Mouse (Mus musculus): ENCODE measurements around the gene Pdzd8. TPM values are rescaled to one million over a fixed set of nuclear protein-coding genes. Genes with fewer than 3 reads are reported as not detected.

The Pdzd8 gene
- polyA plus RNA-seq, 1 experiment from 2014 or later = 15.0 TPM

- over 99% methylated on average over 12 of the region's 14 CpGs for whole genome bisulfite sequencing
- Histone ChIP-seq H3K4me2 (no peak within 1 kb of the TSS), H3K9me3 (no peaks in the 10 kb centered on the region), H3K27me3 (no peaks in the 10 kb centered on the region), H3K36me3 (replicated peaks) (peaks cover 3% of the 10 kb centered on the region; the same call in 1 of the 2 replicates), H3K9ac (no peak within 1 kb of the TSS), H3K27ac (no peak within 1 kb of the TSS), H3K4me1 (no peaks in the 10 kb centered on the region), H3K4me3 (replicated peaks) (no peak within 1 kb of the TSS)
- ATAC-seq (ENCODE audit: low FRiP score) = no peak
Observed at GRCm38 (mm10) chr19:59321990-59322389, 23.6 kb downstream of the Pdzd8 start, which contains the start of gene Rps12-ps3. Gene Rps12-ps3, plus strand, starts transcription at chr19:59322290.

DNA sequence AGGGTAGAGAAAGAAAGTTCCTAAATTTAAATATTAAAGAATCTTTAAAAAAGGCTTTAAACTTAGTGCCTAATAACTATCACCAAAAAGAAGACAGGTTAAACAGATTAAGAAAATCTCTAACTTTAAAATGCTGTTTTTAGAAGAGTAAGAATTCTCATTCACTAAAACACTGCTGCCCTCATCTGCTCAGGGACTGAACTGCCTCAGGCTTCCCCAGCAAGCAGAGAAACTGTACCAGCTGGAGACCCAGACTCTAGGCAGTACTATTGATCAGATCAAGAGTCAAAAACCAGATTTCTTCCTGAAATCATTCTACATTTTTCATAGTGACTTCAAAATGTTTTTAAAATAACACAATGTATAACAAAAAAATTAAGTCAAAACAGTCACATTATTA is 29.0 kb downstream of the Pdzd8 start:
- no peak for ATAC-seq (ENCODE audit: low FRiP score)
- H3K4me1 ChIP-seq = no peaks in the 10 kb centered on the region

GRCm38 (mm10) chr19:59315308-59315707 is 30.3 kb downstream of the Pdzd8 start:
- no peaks in the 10 kb centered on the region for H3K9me3 ChIP-seq
- no peaks in the 10 kb centered on the region for H3K4me1 ChIP-seq
- H3K9ac ChIP-seq = no peak overlapping the region
- peaks cover 15% of the 10 kb centered on the region for H3K36me3 ChIP-seq (replicated peaks)
- H3K27ac ChIP-seq = no peak overlapping the region
- no peaks in the 10 kb centered on the region for H3K27me3 ChIP-seq
- H3K4me3 ChIP-seq (replicated peaks) = no peak overlapping the region
- no peak for ATAC-seq (ENCODE audit: low FRiP score)
- no peak overlapping the region for H3K4me2 ChIP-seq

More for the DNA sequence above, 29.0 kb downstream of the Pdzd8 start:
- Histone ChIP-seq H3K4me2 (no peak overlapping the region), H3K4me3 (replicated peaks) (no peak overlapping the region), H3K9me3 (no peaks in the 10 kb centered on the region), H3K9ac (no peak overlapping the region), H3K27me3 (no peaks in the 10 kb centered on the region), H3K27ac (no peak overlapping the region), H3K36me3 (replicated peaks) (peaks cover 12% of the 10 kb centered on the region)

DNA sequence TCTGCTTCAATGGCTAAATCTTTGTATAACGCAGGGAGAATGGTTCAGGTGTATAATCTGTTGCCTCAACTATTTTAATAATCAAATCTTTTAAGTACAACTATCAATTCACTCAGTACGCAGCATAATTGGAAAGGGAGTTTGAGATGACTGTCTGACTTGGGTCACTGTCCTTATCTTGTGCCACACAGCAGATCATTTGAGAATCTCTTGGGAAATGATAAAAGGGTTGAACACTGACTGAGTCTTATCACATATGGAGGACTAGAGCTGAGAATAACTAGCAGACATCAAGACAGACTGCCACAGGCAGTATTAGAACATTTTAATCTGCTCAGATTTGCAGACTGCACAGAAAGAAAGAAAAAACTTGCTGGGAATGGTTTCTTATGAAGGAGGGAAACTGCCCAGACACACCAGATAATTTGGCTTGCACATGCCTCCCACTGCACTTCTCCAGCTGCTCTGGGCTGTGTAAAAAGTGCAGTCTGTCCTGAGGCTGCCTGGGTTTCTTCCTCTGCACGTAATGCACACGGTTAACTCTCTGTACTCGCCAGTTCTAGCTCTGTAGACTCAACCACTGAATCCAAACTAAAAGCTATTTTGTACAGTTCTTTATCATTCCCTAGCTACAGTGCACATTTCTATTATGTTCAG is 53.3 kb downstream of the Pdzd8 start:
- 87% methylated on average over 5 of the region's 5 CpGs for WGBS
- no peak overlapping the region for H3K27ac ChIP-seq
- no peaks in the 10 kb centered on the region for H3K4me1 ChIP-seq
- H3K36me3 ChIP-seq (replicated peaks) = no peaks in the 10 kb centered on the region
- H3K4me2 ChIP-seq = no peak overlapping the region
- no peak overlapping the region for H3K9ac ChIP-seq
- no peaks in the 10 kb centered on the region for H3K27me3 ChIP-seq
- no peak for ATAC-seq (ENCODE audit: low FRiP score)
- H3K4me3 ChIP-seq (replicated peaks) = no peak overlapping the region
- no peaks in the 10 kb centered on the region for H3K9me3 ChIP-seq

GRCm38 (mm10) chr19:59289811-59290210 is 55.8 kb downstream of the Pdzd8 start:
- Histone ChIP-seq H3K4me1 (no peaks in the 10 kb centered on the region), H3K27ac (no peak overlapping the region), H3K4me2 (no peak overlapping the region), H3K27me3 (no peaks in the 10 kb centered on the region), H3K36me3 (replicated peaks) (no peaks in the 10 kb centered on the region), H3K4me3 (replicated peaks) (no peak overlapping the region), H3K9me3 (no peaks in the 10 kb centered on the region), H3K9ac (no peak overlapping the region)
- no peak for ATAC-seq (ENCODE audit: low FRiP score)
- 91% methylated on average over 6 of the region's 6 CpGs for WGBS

DNA sequence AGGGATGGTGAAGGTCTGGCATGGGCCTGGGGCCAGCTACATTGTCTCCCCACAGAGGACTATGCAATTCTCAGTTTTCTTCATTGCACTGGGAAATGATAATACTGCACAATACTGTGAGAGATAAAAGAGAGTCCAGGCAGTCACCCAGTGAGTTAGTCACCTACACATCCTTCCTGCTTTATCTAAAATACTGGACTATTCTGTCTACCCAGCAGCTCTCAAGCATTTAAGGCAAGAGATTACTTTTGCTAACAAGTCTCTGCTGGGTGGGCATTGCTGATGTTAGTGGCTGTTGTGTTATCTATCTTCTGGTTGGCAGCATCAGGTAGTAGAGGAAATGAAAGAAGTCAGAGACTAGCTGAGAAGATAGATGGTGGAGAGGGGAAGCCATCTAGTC is 56.5 kb downstream of the Pdzd8 start:
- Histone ChIP-seq H3K36me3 (replicated peaks) (no peaks in the 10 kb centered on the region), H3K9ac (no peak overlapping the region), H3K4me3 (replicated peaks) (no peak overlapping the region), H3K9me3 (no peaks in the 10 kb centered on the region), H3K4me1 (no peaks in the 10 kb centered on the region), H3K27ac (no peak overlapping the region), H3K4me2 (no peak overlapping the region), H3K27me3 (no peaks in the 10 kb centered on the region)
- ATAC-seq (ENCODE audit: low FRiP score) = no peak

DNA sequence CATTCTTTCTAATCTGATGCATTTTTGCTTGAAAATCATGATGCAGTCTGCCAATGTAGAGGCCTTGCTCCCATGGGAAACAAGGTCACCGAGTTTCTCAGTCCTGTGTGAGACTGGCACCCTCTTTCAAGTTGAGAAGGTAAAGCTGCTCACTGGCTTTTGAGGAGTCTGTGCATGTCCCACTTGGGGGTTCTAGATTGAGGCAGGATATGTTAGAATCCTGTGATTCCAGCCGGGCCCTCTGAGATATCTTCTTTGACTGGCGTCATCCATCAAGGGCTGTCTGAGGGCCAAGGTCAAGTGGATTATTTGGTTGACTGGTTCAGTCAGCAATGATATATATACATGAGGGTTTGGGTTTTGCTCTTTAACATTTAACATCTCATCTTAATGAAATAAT is 63.6 kb downstream of the Pdzd8 start:
- Histone ChIP-seq H3K4me1 (no peaks in the 10 kb centered on the region), H3K4me3 (replicated peaks) (no peak overlapping the region), H3K4me2 (no peak overlapping the region), H3K9me3 (no peaks in the 10 kb centered on the region), H3K36me3 (replicated peaks) (peaks cover 8% of the 10 kb centered on the region), H3K9ac (no peak overlapping the region), H3K27me3 (no peaks in the 10 kb centered on the region), H3K27ac (no peak overlapping the region)
- no peak for ATAC-seq (ENCODE audit: low FRiP score)
- WGBS = 93% methylated on average over 3 of the region's 3 CpGs

- no peaks in the 10 kb centered on the region for H3K27me3 ChIP-seq
- H3K4me1 ChIP-seq = no peaks in the 10 kb centered on the region
- H3K9ac ChIP-seq = no peak overlapping the region
- peaks cover 8% of the 10 kb centered on the region for H3K36me3 ChIP-seq (replicated peaks)
- no peak overlapping the region for H3K27ac ChIP-seq
- H3K4me3 ChIP-seq (replicated peaks) = no peak overlapping the region
- H3K4me2 ChIP-seq = no peak overlapping the region
- no peaks in the 10 kb centered on the region for H3K9me3 ChIP-seq
- ATAC-seq (ENCODE audit: low FRiP score) = no peak
Observed at GRCm38 (mm10) chr19:59280841-59281240, 64.7 kb downstream of the Pdzd8 start.

DNA sequence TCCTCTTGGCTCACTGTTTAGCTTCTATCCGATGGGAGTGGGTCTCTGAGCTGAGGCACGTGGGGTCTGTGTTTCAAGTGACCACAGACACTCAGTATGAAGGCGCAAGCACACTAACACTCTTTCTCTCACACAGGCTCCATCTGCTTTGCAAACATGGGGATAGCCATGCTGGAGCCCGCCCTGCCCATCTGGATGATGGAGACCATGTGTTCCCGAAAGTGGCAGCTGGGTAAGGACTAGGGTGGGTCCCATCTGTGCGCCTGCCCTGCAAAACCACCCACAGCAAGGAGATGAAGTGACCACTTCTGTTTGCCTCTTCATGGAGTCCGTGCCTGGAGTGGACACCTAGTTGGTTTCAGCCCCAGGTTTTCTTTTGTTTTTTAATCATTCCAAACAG is 69.2 kb downstream of the Pdzd8 start:
- Histone ChIP-seq H3K27me3 (no peaks in the 10 kb centered on the region), H3K27ac (no peak overlapping the region), H3K9me3 (no peaks in the 10 kb centered on the region), H3K4me3 (replicated peaks) (no peak overlapping the region), H3K4me1 (no peaks in the 10 kb centered on the region), H3K4me2 (no peak overlapping the region), H3K36me3 (replicated peaks) (peaks cover 8% of the 10 kb centered on the region), H3K9ac (no peak overlapping the region)
- ATAC-seq (ENCODE audit: low FRiP score) = no peak
- WGBS = 92% methylated on average over 7 of the region's 7 CpGs

GRCm38 (mm10) chr19:59273190-59273589 is 72.4 kb downstream of the Pdzd8 start:
- no peak overlapping the region for H3K4me2 ChIP-seq
- H3K9ac ChIP-seq = no peak overlapping the region
- H3K9me3 ChIP-seq = no peaks in the 10 kb centered on the region
- H3K27me3 ChIP-seq = no peaks in the 10 kb centered on the region
- H3K4me3 ChIP-seq (replicated peaks) = no peak overlapping the region
- ATAC-seq (ENCODE audit: low FRiP score) = no peak
- H3K36me3 ChIP-seq (replicated peaks) = no peaks in the 10 kb centered on the region
- no peaks in the 10 kb centered on the region for H3K4me1 ChIP-seq
- 89% methylated on average over 7 of the region's 7 CpGs for WGBS
- no peak overlapping the region for H3K27ac ChIP-seq

GRCm38 (mm10) chr19:59267417-59267963 is 78.1 kb downstream of the Pdzd8 start:
- Histone ChIP-seq H3K4me3 (replicated peaks) (no peak overlapping the region), H3K4me1 (peaks cover 36% of the 10 kb centered on the region), H3K9ac (no peak overlapping the region), H3K36me3 (replicated peaks) (no peaks in the 10 kb centered on the region), H3K9me3 (no peaks in the 10 kb centered on the region), H3K27ac (peak overlapping the region; percentile 51), H3K27me3 (peaks cover 14% of the 10 kb centered on the region; the same call in 1 of the 2 replicates), H3K4me2 (no peak overlapping the region)
- WGBS = 7% methylated on average over 5 of the region's 5 CpGs
- no peak for ATAC-seq (ENCODE audit: low FRiP score)

- peaks cover 27% of the 10 kb centered on the region for H3K27me3 ChIP-seq
- H3K9me3 ChIP-seq = no peaks in the 10 kb centered on the region
- 53% methylated on average over 6 of the region's 6 CpGs for WGBS
- H3K36me3 ChIP-seq (replicated peaks) = no peaks in the 10 kb centered on the region
- peaks cover 46% of the 10 kb centered on the region for H3K4me1 ChIP-seq
- H3K4me3 ChIP-seq (replicated peaks) = no peak overlapping the region
- H3K4me2 ChIP-seq = no peak overlapping the region
- ATAC-seq (ENCODE audit: low FRiP score) = no peak
- H3K27ac ChIP-seq = peak overlapping the region; percentile 58; the same call in 1 of the 2 replicates
- no peak overlapping the region for H3K9ac ChIP-seq
Observed at GRCm38 (mm10) chr19:59265907-59266306, 79.7 kb downstream of the Pdzd8 start.

DNA sequence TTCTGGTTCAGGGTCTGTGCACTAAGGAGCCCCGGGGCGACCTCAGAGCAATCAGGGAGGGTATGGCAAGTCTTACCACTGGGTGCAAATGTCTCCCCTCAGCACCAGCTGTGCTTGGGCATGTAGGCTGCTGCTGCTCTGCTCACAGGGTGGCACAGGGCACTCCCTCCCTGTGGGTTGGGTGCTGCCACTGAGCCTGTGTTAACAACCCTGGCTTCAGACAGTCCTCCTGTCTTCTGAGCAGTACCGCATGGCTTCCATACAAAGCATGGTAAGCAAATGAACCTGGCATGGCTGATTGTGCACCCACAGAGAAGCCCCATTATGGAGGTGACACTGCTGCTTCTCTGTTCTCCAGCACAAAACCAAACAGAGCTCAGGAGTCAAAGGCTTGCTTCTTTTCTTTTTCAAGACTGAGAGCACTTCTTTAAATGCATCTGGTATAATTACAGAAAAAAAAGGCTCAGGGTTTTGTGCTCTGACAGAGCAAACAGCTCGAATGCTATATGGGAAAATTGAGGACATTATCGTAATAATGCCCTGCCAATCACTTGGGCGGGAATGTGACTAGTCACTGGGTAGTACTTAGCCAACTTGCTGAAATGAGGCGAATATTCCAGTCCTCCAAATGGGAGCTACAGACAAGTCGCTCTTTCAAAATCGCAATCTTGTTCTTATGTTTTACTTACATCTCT is 80.6 kb downstream of the Pdzd8 start:
- 38% methylated on average over 9 of the region's 9 CpGs for WGBS
- peak overlapping the region; percentile 36; the same call in 1 of the 2 replicates for H3K9ac ChIP-seq
- ATAC-seq (ENCODE audit: low FRiP score) = peak; percentile 54
- H3K9me3 ChIP-seq = no peaks in the 10 kb centered on the region
- H3K27ac ChIP-seq = peak overlapping the region; percentile 86
- peaks cover 37% of the 10 kb centered on the region for H3K27me3 ChIP-seq
- H3K4me3 ChIP-seq (replicated peaks) = no peak overlapping the region
- no peaks in the 10 kb centered on the region for H3K36me3 ChIP-seq (replicated peaks)
- peaks cover 55% of the 10 kb centered on the region for H3K4me1 ChIP-seq
- H3K4me2 ChIP-seq = peak overlapping the region; percentile 4

Data from forebrain, embryonic 12.5 days (tissue).